Mouse (Mus musculus): Measurements from ENCODE around the gene Tedc2. TPM values are rescaled to one million over a fixed set of nuclear protein-coding genes. Genes with fewer than 3 reads are reported as not detected.

Gene Tedc2
- polyA plus RNA-seq, 1 experiment from 2014 or later, result 14.8 TPM

GRCm38 (mm10) chr17:24174259-24174658, 46.4 kb downstream of the Tedc2 start:
- H3K9me3 ChIP-seq (replicated peaks), result no peaks in the 10 kb centered on the region
- ATAC-seq, result no peak
- no peak overlapping the region for H3K4me2 ChIP-seq
- no peaks in the 10 kb centered on the region for H3K27me3 ChIP-seq
- no peak overlapping the region for H3K4me3 ChIP-seq
- H3K4me1 ChIP-seq, result peaks cover 9% of the 10 kb centered on the region
- no peak overlapping the region for H3K9ac ChIP-seq
- H3K36me3 ChIP-seq (ENCODE audit: poor library complexity, severe bottlenecking), result no peaks in the 10 kb centered on the region
- no peak overlapping the region for H3K27ac ChIP-seq
- 76% methylated on average over 3 of the region's 3 CpGs for WGBS

- Histone ChIP-seq H3K27ac (no peak overlapping the region), H3K9ac (peak overlapping the region; percentile 36; the same call in 1 of the 2 replicates), H3K4me3 (no peak overlapping the region), H3K9me3 (replicated peaks) (no peaks in the 10 kb centered on the region), H3K36me3 (ENCODE audit: poor library complexity, severe bottlenecking) (no peaks in the 10 kb centered on the region), H3K27me3 (no peaks in the 10 kb centered on the region), H3K4me1 (peaks cover 9% of the 10 kb centered on the region), H3K4me2 (no peak overlapping the region)
- no peak for ATAC-seq
- 2% methylated on average over 3 of the region's 3 CpGs for WGBS
Measured at GRCm38 (mm10) chr17:24173423-24173822, 47.2 kb downstream of the Tedc2 start.

GRCm38 (mm10) chr17:24171738-24172137, 48.9 kb downstream of the Tedc2 start:
- no peak overlapping the region for H3K4me2 ChIP-seq
- H3K4me3 ChIP-seq, result no peak overlapping the region
- peaks cover 12% of the 10 kb centered on the region for H3K36me3 ChIP-seq (ENCODE audit: poor library complexity, severe bottlenecking)
- no peak overlapping the region for H3K27ac ChIP-seq
- no peaks in the 10 kb centered on the region for H3K9me3 ChIP-seq (replicated peaks)
- H3K27me3 ChIP-seq, result no peaks in the 10 kb centered on the region
- ATAC-seq, result no peak
- peaks cover 25% of the 10 kb centered on the region for H3K4me1 ChIP-seq
- H3K9ac ChIP-seq, result no peak overlapping the region; the same call in 1 of the 2 replicates
- WGBS, result 85% methylated on average over 4 of the region's 4 CpGs

- no peak for ATAC-seq
- Histone ChIP-seq H3K9me3 (replicated peaks) (no peaks in the 10 kb centered on the region), H3K4me1 (peaks cover 25% of the 10 kb centered on the region), H3K27ac (no peak overlapping the region), H3K4me3 (no peak overlapping the region), H3K36me3 (ENCODE audit: poor library complexity, severe bottlenecking) (peaks cover 18% of the 10 kb centered on the region), H3K4me2 (no peak overlapping the region), H3K27me3 (no peaks in the 10 kb centered on the region), H3K9ac (no peak overlapping the region)
- WGBS, result 80% methylated on average over 5 of the region's 5 CpGs
Measured at GRCm38 (mm10) chr17:24170729-24171128, 49.9 kb downstream of the Tedc2 start.

- H3K27me3 ChIP-seq, result no peaks in the 10 kb centered on the region
- peak overlapping the region; percentile 91 for H3K9ac ChIP-seq
- H3K4me3 ChIP-seq, result peak overlapping the region; percentile 91
- no peak for ATAC-seq
- H3K27ac ChIP-seq, result peak overlapping the region; percentile 97; the same call in 1 of the 2 replicates
- peaks cover 25% of the 10 kb centered on the region for H3K4me1 ChIP-seq
- WGBS, result 62% methylated on average over 3 of the region's 3 CpGs
- peaks cover 23% of the 10 kb centered on the region for H3K36me3 ChIP-seq (ENCODE audit: poor library complexity, severe bottlenecking)
- H3K4me2 ChIP-seq, result peak overlapping the region; percentile 93
- no peaks in the 10 kb centered on the region for H3K9me3 ChIP-seq (replicated peaks)
Measured at GRCm38 (mm10) chr17:24170125-24170524, 50.5 kb downstream of the Tedc2 start.

- Histone ChIP-seq H3K27ac (peak within 1 kb of the TSS; percentile 97), H3K4me2 (peak within 1 kb of the TSS; percentile 93), H3K9me3 (replicated peaks) (no peaks in the 10 kb centered on the region), H3K36me3 (ENCODE audit: poor library complexity, severe bottlenecking) (peaks cover 29% of the 10 kb centered on the region), H3K4me1 (peaks cover 29% of the 10 kb centered on the region), H3K4me3 (peak within 1 kb of the TSS; percentile 91), H3K9ac (peak within 1 kb of the TSS; percentile 91), H3K27me3 (no peaks in the 10 kb centered on the region)
- under 1% methylated on average over 58 of the region's 58 CpGs for WGBS
- ATAC-seq, result peak; percentile 92
Measured at GRCm38 (mm10) chr17:24169317-24170065, 51.2 kb downstream of the Tedc2 start, which contains the start of gene Atp6v0c. TSS of gene Atp6v0c (minus strand) at chr17:24169702.

GRCm38 (mm10) chr17:24168590-24169277, 51.9 kb downstream of the Tedc2 start:
- peak; percentile 74 for ATAC-seq
- Histone ChIP-seq H3K4me2 (peak overlapping the region; percentile 93), H3K27ac (peak overlapping the region; percentile 97), H3K9me3 (replicated peaks) (no peaks in the 10 kb centered on the region), H3K4me3 (peak overlapping the region; percentile 91), H3K9ac (peak overlapping the region; percentile 91), H3K36me3 (ENCODE audit: poor library complexity, severe bottlenecking) (peaks cover 30% of the 10 kb centered on the region), H3K4me1 (peaks cover 29% of the 10 kb centered on the region), H3K27me3 (no peaks in the 10 kb centered on the region)
- under 1% methylated on average over 40 of the region's 41 CpGs for WGBS

GRCm38 (mm10) chr17:24167891-24168505, 52.7 kb downstream of the Tedc2 start:
- Histone ChIP-seq H3K9me3 (replicated peaks) (no peaks in the 10 kb centered on the region), H3K4me1 (peaks cover 28% of the 10 kb centered on the region), H3K27ac (peak overlapping the region; percentile 97), H3K36me3 (ENCODE audit: poor library complexity, severe bottlenecking) (peaks cover 30% of the 10 kb centered on the region), H3K4me3 (peak overlapping the region; percentile 91), H3K27me3 (no peaks in the 10 kb centered on the region), H3K4me2 (peak overlapping the region; percentile 93), H3K9ac (peak overlapping the region; percentile 91)
- no peak for ATAC-seq
- 60% methylated on average over 7 of the region's 7 CpGs for WGBS

- Histone ChIP-seq H3K4me1 (peaks cover 35% of the 10 kb centered on the region), H3K36me3 (ENCODE audit: poor library complexity, severe bottlenecking) (peaks cover 30% of the 10 kb centered on the region), H3K27me3 (no peaks in the 10 kb centered on the region), H3K4me3 (no peak overlapping the region), H3K9me3 (replicated peaks) (no peaks in the 10 kb centered on the region), H3K4me2 (peak overlapping the region; percentile 93; the same call in 1 of the 2 replicates), H3K27ac (no peak overlapping the region), H3K9ac (no peak overlapping the region)
- no peak for ATAC-seq
- 87% methylated on average over 6 of the region's 6 CpGs for WGBS
Measured at GRCm38 (mm10) chr17:24167120-24167519, 53.5 kb downstream of the Tedc2 start.

Small RNAs within 50 kb of the gene (microRNA-seq; reads per million reads assigned to microRNA genes)
- gene Mir5134 (2.4 reads per million), gene Mir6965 (4.6 reads per million, percentile 13 among the genes with 10 or more reads in this experiment)

Other genes with a start within 250 kb of the Tedc2 start
- gene Prss30, start 240.3 kb downstream of the Tedc2 start, polyA plus RNA-seq (2015; fragmentation: Nextera tagmentation; extraction: Ambion mirVana), result not detected in 2 replicates
- not detected in 2 replicates for gene Prss22, start 222.8 kb downstream of the Tedc2 start, polyA plus RNA-seq (2015; fragmentation: Nextera tagmentation; extraction: Ambion mirVana)
- 0.19 and 0.26 TPM in 2 replicates for gene Prss27, start 182.7 kb downstream of the Tedc2 start, polyA plus RNA-seq (2015; fragmentation: Nextera tagmentation; extraction: Ambion mirVana)
- gene Kctd5, start 147.4 kb downstream of the Tedc2 start, polyA plus RNA-seq (2015; fragmentation: Nextera tagmentation; extraction: Ambion mirVana), result 85.4 and 88.6 TPM in 2 replicates
- gene Pdpk1, start 69.9 kb downstream of the Tedc2 start, polyA plus RNA-seq (2015; fragmentation: Nextera tagmentation; extraction: Ambion mirVana), result 49.7 and 54.1 TPM in 2 replicates
- gene Amdhd2, start 57.1 kb downstream of the Tedc2 start, polyA plus RNA-seq (2015; fragmentation: Nextera tagmentation; extraction: Ambion mirVana), result 30.1 and 31.8 TPM in 2 replicates
- gene Atp6v0c, start 51.1 kb downstream of the Tedc2 start, polyA plus RNA-seq (2015; fragmentation: Nextera tagmentation; extraction: Ambion mirVana), result 602 and 648 TPM in 2 replicates
- gene Tbc1d24, start 15.3 kb downstream of the Tedc2 start, polyA plus RNA-seq (2015; fragmentation: Nextera tagmentation; extraction: Ambion mirVana), result 10.6 and 12.2 TPM in 2 replicates
- gene Ntn3, start 11.3 kb downstream of the Tedc2 start, polyA plus RNA-seq (2015; fragmentation: Nextera tagmentation; extraction: Ambion mirVana), result 2.4 and 2.9 TPM in 2 replicates
- gene Ccnf, start 30.6 kb upstream of the Tedc2 start, polyA plus RNA-seq (2015; fragmentation: Nextera tagmentation; extraction: Ambion mirVana), result 60.2 and 66.1 TPM in 2 replicates
- gene Abca17, start 130.2 kb upstream of the Tedc2 start, polyA plus RNA-seq (2015; fragmentation: Nextera tagmentation; extraction: Ambion mirVana), result 0.06 TPM in 1 of 2 replicates, not detected in the other
- gene Abca3, start 131.1 kb upstream of the Tedc2 start, polyA plus RNA-seq (2015; fragmentation: Nextera tagmentation; extraction: Ambion mirVana), result 14.7 and 16.4 TPM in 2 replicates
- gene Rnps1, start 193.7 kb upstream of the Tedc2 start, polyA plus RNA-seq (2015; fragmentation: Nextera tagmentation; extraction: Ambion mirVana), result 367 and 402 TPM in 2 replicates
- 59.6 and 62.5 TPM in 2 replicates for gene Eci1, start 205.8 kb upstream of the Tedc2 start, polyA plus RNA-seq (2015; fragmentation: Nextera tagmentation; extraction: Ambion mirVana)
- 4.4 and 4.7 TPM in 2 replicates for gene Dnase1l2, start 222.3 kb upstream of the Tedc2 start, polyA plus RNA-seq (2015; fragmentation: Nextera tagmentation; extraction: Ambion mirVana)
- gene E4f1, start 249.5 kb upstream of the Tedc2 start, polyA plus RNA-seq (2015; fragmentation: Nextera tagmentation; extraction: Ambion mirVana), result 38.8 and 39.8 TPM in 2 replicates
- 52.3 and 56.7 TPM in 2 replicates for gene Pgp, start 249.5 kb upstream of the Tedc2 start, polyA plus RNA-seq (2015; fragmentation: Nextera tagmentation; extraction: Ambion mirVana)